Mouse (Mus musculus) limb, embryonic 15.5 days (tissue): ENCODE results near the gene Entpd6. TPM values are rescaled to one million over a fixed set of nuclear protein-coding genes. Genes with fewer than 3 reads are reported as not detected.

ENCODE experiments used
- polyA plus RNA-seq: library from polyadenylated mRNA; unstranded; fragments of >200 nt; fragmentation: Nextera tagmentation; extraction: Ambion mirVana; gene quantifications from 2 replicates; pipeline ENCODE4 v1.2.1, GENCODE M21; 2015

The Entpd6 gene
- polyA plus RNA-seq, 1 experiment from 2014 or later = 26.6 TPM

Other genes starting within 250 kb of the Entpd6 start
- 3.6 and 4.3 TPM in 2 replicates for gene Cst7, start 178.6 kb upstream of the Entpd6 start, polyA plus RNA-seq
- gene Apmap, start 140.5 kb upstream of the Entpd6 start, polyA plus RNA-seq = 33.1 and 36.8 TPM in 2 replicates
- 6.1 and 7.3 TPM in 2 replicates for gene Acss1, start 80.5 kb upstream of the Entpd6 start, polyA plus RNA-seq
- gene Vsx1, start 59.7 kb upstream of the Entpd6 start, polyA plus RNA-seq = not detected in 2 replicates
- 92.8 and 102 TPM in 2 replicates for gene Pygb, start 37.7 kb downstream of the Entpd6 start, polyA plus RNA-seq
- 75.3 and 78.8 TPM in 2 replicates for gene Abhd12, start 155.7 kb downstream of the Entpd6 start, polyA plus RNA-seq
- gene Gins1, start 156.4 kb downstream of the Entpd6 start, polyA plus RNA-seq = 28.9 and 29.1 TPM in 2 replicates